Mouse (Mus musculus) ES-E14 (cell line): ENCODE measurements around the gene Aqp9.

ENCODE experiments used
- ZC3H11A ChIP-seq: IDR thresholded peaks from 2 replicates; pipeline ENCODE4 v1.6.1; 2012; ENCODE audit warnings: low read depth, mild to moderate bottlenecking, inconsistent platforms, low read length, borderline replicate concordance
- ZNF384 ChIP-seq: IDR thresholded peaks from 2 replicates; pipeline ENCODE4 v1.6.1; 2012; ENCODE audit warnings: low read depth, low read length, inconsistent platforms

GRCm38 (mm10) chr9:71159060-71159626, 9.3 kb downstream of the Aqp9 start:
- no peak for TF ChIP-seq ZNF384
- no peak for TF ChIP-seq ZC3H11A
